Mouse (Mus musculus) hindbrain, postnatal 0 days (tissue): ENCODE results near the gene Sord. TPM values are rescaled to one million over a fixed set of nuclear protein-coding genes. Genes with fewer than 3 reads are reported as not detected.

Source experiments
- ATAC-seq: fragments of 200-750 bp; cut with Nextera tagmentation; 2 replicates; pipeline ENCODE4 v1.8.0; 2017; ENCODE audit warnings: mild to moderate bottlenecking, moderate TSS enrichment, moderate library complexity
- DNase-seq: peaks from one replicate; pipeline ENCODE4 v3.0.0-alpha.2; 2015; ENCODE audit warnings: low spot score
- H3K27ac ChIP-seq: fragments of 300-500 bp; sonication (generic); 2 replicates; pipeline ENCODE4 v1.5.1; 2014; ENCODE audit warnings: mild to moderate bottlenecking
- H3K27me3 ChIP-seq: fragments of 300-500 bp; sonication (generic); 2 replicates; pipeline ENCODE4 v1.6.1; 2014; ENCODE audit warnings: low read length, mixed read lengths; ENCODE audit not compliant: insufficient read depth
- H3K36me3 ChIP-seq: fragments of 300-500 bp; sonication (generic); 2 replicates; pipeline ENCODE4 v1.6.1; 2014; ENCODE audit warnings: low read length, mixed read lengths; ENCODE audit not compliant: insufficient read depth
- H3K4me1 ChIP-seq: fragments of 300-500 bp; sonication (generic); 2 replicates; pipeline ENCODE4 v1.6.1; 2014; ENCODE audit warnings: antibody characterized with exemption, low read length, mixed read lengths; ENCODE audit not compliant: insufficient read depth
- H3K4me2 ChIP-seq: fragments of 300-500 bp; sonication (generic); 2 replicates; pipeline ENCODE4 v1.6.1; 2014; ENCODE audit warnings: low read depth, mild to moderate bottlenecking, low read length, moderate library complexity, mixed read lengths
- H3K4me3 ChIP-seq: fragments of 300-500 bp; sonication (generic); 2 replicates; pipeline ENCODE4 v1.5.1; 2014; ENCODE audit warnings: low read length
- H3K9ac ChIP-seq: fragments of 300-500 bp; sonication (generic); replicated peaks from 2 replicates; pipeline ENCODE4 v1.6.1; 2014; ENCODE audit warnings: mild to moderate bottlenecking, low read length, moderate library complexity, mixed read lengths
- H3K9me3 ChIP-seq: fragments of 300-500 bp; sonication (generic); 2 replicates; pipeline ENCODE4 v1.6.1; 2016; ENCODE audit warnings: low read length, mixed read lengths
- CTCF ChIP-seq: IDR thresholded peaks from 2 replicates; pipeline ENCODE4 v1.5.1; 2016; ENCODE audit warnings: antibody characterized with exemption, control low read depth, low read depth
- WGBS: fragments of 180-500 bp; shearing (Covaris S2); extraction: QIAGEN DNeasy Blood & Tissue Kit; methylation state at CpG from one replicate; pipeline ENCODE4 v1.1.7; 2014; 5-methylcytosine and 5-hydroxymethylcytosine counted together
- polyA plus RNA-seq: library from polyadenylated mRNA; unstranded; fragments of >200 nt; fragmentation: Nextera tagmentation; extraction: Ambion mirVana; gene quantifications from 2 replicates; pipeline ENCODE4 v1.2.1, GENCODE M21; 2015
- total RNA-seq: library from RNA; depleted of rRNA; stranded (reverse); fragments of >200 nt; gene quantifications from 2 replicates; pipeline ENCODE4 v1.2.3, GENCODE M21; 2014

Gene Sord
- total and polyA plus RNA-seq, 2 experiments from 2014 or later: 24.1 to 28.2 TPM

DNA sequence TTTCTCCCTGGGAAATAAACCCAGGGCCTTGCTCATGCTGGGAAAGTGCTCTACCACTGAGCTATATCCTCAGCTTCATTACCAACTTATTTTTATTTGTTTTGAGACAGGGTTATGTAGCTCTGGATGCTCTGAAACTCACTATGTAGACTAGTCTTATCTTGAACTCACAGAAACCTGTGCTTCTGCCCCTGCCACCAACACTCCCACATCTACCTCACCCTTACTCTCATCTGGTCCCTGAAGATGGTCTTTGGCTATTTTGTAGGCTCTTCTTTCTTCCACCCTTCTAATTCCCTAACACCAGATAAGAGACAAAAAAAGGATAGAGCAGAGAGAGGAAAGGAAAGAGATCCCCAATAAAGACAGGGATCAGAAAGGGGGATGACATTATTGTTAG lies 10.9 kb upstream of the Sord start:
- no peaks in the 10 kb centered on the region for H3K27me3 ChIP-seq
- no peak for ATAC-seq
- H3K4me2 ChIP-seq: no peak overlapping the region
- no peak overlapping the region for H3K4me3 ChIP-seq
- H3K9me3 ChIP-seq: no peaks in the 10 kb centered on the region
- H3K9ac ChIP-seq: no peak overlapping the region
- no peaks in the 10 kb centered on the region for H3K4me1 ChIP-seq
- no peak for DNase-seq
- TF ChIP-seq CTCF: no peak
- H3K36me3 ChIP-seq: no peaks in the 10 kb centered on the region
- no peak overlapping the region for H3K27ac ChIP-seq

DNA sequence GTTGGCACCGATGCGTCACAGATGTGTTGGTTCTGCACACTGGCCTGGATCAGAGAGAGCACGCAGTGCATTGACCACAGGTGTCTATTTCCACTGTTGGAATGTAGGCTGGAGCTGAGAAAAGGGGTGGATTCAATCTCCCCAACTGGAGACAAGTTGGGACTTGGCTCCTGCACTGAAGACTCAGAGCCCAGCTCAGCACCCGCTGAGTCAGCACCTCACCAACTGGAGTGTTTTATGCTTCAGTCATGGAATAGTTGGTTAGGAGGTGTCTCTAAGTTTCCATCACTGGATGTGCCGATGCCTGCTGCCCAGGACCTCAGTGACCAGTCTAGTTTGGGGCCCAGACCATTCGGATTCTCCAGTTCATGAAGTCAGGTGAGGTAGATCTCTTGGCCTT lies 4.2 kb upstream of the Sord start:
- WGBS: 86% methylated on average over 6 of the region's 6 CpGs
- ATAC-seq (no peak), DNase-seq (no peak)
- H3K4me2 ChIP-seq: no peak overlapping the region
- no peaks in the 10 kb centered on the region for H3K9me3 ChIP-seq
- H3K4me1 ChIP-seq: no peaks in the 10 kb centered on the region
- no peak overlapping the region for H3K4me3 ChIP-seq
- no peaks in the 10 kb centered on the region for H3K27me3 ChIP-seq
- H3K36me3 ChIP-seq: no peaks in the 10 kb centered on the region
- TF ChIP-seq CTCF: no peak
- no peak overlapping the region for H3K27ac ChIP-seq
- H3K9ac ChIP-seq: no peak overlapping the region

DNA sequence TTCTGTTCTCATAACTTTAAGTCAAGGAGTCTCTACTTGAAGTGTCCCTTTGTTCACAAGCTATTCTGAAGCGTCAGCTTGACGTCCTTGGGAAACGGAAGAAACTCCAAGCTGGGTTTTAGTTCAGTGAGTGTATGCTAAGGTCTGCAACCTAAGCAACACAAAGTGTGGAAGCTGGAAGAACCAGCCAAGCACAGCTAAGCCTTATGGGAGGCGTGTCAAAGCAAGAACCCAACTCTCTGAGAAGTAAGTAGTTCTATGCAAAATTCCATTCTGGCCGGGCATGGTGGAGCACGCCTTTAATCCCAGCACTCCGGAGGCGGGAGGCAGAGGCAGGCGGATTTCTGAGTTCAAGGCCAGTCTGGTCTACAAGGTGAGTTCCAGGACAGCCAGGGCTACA lies 2.9 kb upstream of the Sord start:
- Histone ChIP-seq H3K4me3 (no peak overlapping the region), H3K4me2 (no peak overlapping the region), H3K27me3 (no peaks in the 10 kb centered on the region), H3K36me3 (no peaks in the 10 kb centered on the region), H3K27ac (no peak overlapping the region), H3K4me1 (no peaks in the 10 kb centered on the region), H3K9ac (no peak overlapping the region), H3K9me3 (no peaks in the 10 kb centered on the region)
- ATAC-seq: no peak
- no peak for DNase-seq
- 68% methylated on average over 9 of the region's 9 CpGs for WGBS
- TF ChIP-seq CTCF: no peak

DNA sequence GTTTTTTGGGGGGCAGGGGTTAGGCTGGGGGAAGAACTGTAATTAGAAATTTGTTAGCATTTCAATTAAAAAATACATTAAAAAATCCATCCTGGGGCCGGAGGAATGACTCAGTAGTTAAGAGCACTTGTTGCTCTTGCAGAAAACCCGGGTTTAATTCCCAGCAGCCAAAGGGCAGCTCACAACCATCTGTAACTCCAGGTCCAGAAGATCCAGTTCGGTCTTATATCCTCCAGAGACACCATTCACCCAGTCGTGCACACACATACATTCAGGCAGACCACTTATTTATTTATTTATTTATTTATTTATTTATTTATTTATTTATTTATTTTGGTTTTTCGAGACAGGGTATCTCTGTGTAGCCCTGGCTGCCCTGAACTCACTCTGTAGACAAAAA lies 1.2 kb upstream of the Sord start:
- ATAC-seq (no peak), DNase-seq (no peak)
- Histone ChIP-seq H3K4me2 (peak overlapping the region; percentile 84), H3K27ac (no peak overlapping the region), H3K9me3 (no peaks in the 10 kb centered on the region), H3K36me3 (no peaks in the 10 kb centered on the region), H3K4me3 (peak overlapping the region; percentile 63; the same call in 1 of the 2 replicates), H3K27me3 (no peaks in the 10 kb centered on the region), H3K9ac (no peak overlapping the region), H3K4me1 (0 out of 2 replicates have a peak, but pooled peaks cover 3% of the 10 kb centered on the region)
- 58% methylated on average over 5 of the region's 5 CpGs for WGBS
- no peak for TF ChIP-seq CTCF

DNA sequence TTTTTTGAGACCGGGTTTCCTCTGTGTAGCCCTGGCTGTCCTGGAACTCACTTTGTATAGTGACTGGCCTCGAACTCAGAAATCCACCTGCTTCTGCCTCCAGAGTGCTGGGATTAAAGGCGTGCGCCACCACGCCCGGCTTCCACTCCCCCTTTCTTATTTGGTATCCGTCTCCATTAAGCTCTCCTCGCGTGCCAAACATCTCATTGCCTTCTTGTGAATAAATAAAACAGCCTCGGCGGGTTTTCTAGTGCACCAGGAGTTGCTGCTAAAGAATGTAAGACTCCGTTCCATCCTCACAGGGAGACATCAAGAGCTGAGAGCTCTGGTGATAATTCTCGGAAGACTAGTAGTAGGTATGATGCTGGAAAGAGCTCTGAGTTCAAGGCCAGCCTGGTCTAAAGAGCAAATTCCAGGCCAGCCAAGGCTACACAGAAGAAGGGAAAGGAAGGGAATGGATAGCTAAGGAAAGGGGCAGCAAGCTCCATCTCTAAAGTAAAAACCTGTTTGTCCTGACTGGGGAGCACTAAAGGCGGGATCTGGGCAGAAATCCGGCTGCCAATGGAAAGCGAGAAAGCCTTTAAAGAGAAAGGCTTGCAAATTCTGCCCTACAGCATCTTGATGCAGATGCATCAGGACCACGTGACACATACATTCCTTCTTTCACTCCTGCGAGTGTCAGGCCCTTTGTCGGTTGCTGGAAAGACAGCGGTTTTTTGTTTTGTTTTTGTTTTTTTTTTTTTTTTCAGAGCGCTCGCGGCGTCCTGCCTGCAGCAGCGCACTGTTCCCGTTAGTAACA lies 591 bp upstream of the Sord start:
- WGBS: 4% methylated on average over 26 of the region's 26 CpGs

DNA sequence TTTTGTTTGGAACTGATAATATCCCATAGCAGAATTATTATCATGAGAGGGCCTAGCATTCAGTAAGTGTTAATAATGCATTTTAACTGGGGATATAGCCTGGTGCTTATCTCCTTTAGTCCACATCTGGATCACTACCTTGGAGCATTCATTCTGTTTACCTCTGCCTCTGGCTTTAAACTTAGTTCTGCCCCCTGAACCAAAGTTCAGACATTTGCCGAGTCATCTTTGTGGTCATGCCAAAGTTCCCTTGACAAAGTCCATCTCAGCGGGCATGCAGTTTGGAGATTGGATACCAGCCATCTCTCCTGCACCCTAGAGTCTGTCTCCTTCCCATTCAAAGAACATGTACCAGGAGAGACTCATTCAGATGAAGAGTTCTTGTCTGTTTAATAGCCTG lies 876 bp downstream of the Sord start:
- no peak overlapping the region for H3K27ac ChIP-seq
- no peaks in the 10 kb centered on the region for H3K9me3 ChIP-seq
- WGBS: 66% methylated on average over 2 of the region's 2 CpGs
- DNase-seq (no peak), ATAC-seq (no peak)
- 0 out of 2 replicates have a peak, but pooled peaks cover 3% of the 10 kb centered on the region for H3K4me1 ChIP-seq
- no peaks in the 10 kb centered on the region for H3K27me3 ChIP-seq
- H3K36me3 ChIP-seq: no peaks in the 10 kb centered on the region
- peak overlapping the region; percentile 55; the same call in 1 of the 2 replicates for H3K9ac ChIP-seq
- TF ChIP-seq CTCF: no peak
- H3K4me2 ChIP-seq: peak overlapping the region; percentile 84
- peak overlapping the region; percentile 63 for H3K4me3 ChIP-seq

More for the DNA sequence above, 591 bp upstream of the Sord start:
- no peaks in the 10 kb centered on the region for H3K36me3 ChIP-seq
- H3K4me1 ChIP-seq: 0 out of 2 replicates have a peak, but pooled peaks cover 3% of the 10 kb centered on the region
- H3K4me3 ChIP-seq: peak overlapping the region; percentile 63
- H3K9me3 ChIP-seq: no peaks in the 10 kb centered on the region
- TF ChIP-seq CTCF: no peak
- peak overlapping the region; percentile 84 for H3K4me2 ChIP-seq
- H3K27ac ChIP-seq: peak overlapping the region; percentile 43
- ATAC-seq (peak; percentile 64), DNase-seq (peak; percentile 72)
- H3K9ac ChIP-seq: peak overlapping the region; percentile 55
- H3K27me3 ChIP-seq: no peaks in the 10 kb centered on the region

DNA sequence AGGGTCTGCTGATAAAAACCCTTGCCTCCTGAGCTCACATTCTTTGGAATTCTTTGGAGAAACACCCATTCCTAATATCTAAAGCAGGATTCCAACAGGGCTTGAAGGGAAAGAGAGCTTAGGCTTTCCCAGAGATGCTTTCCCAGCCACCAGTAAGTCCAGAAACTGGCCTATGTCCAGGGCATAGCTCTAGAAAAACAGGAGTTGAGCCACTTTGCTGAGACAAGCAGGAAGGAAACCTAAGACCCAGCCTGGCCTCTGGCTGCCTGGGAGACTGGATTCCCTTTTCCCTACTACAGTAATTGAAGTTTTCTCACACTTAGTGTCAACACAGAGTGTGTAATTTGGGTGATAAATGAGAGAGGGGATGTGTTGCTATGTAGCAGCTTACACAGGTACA lies 1.8 kb downstream of the Sord start:
- no peak for ATAC-seq
- no peaks in the 10 kb centered on the region for H3K9me3 ChIP-seq

More for the DNA sequence above, 1.8 kb downstream of the Sord start:
- Histone ChIP-seq H3K4me3 (no peak overlapping the region), H3K27ac (no peak overlapping the region), H3K4me2 (no peak overlapping the region), H3K36me3 (no peaks in the 10 kb centered on the region), H3K4me1 (0 out of 2 replicates have a peak, but pooled peaks cover 3% of the 10 kb centered on the region), H3K9ac (no peak overlapping the region), H3K27me3 (no peaks in the 10 kb centered on the region)
- no peak for TF ChIP-seq CTCF
- no peak for DNase-seq
